Mouse (Mus musculus): ENCODE measurements at regions not wholly inside any gene's neighbourhood (a gene's known extent, or its start where the extent isn't known, plus 50 kb on each side); places are given as distances from the start of the nearest gene placed in this dataset.

- 68% methylated on average over 3 of the region's 3 CpGs for WGBS
- H3K36me3 ChIP-seq = no peaks in the 10 kb centered on the region
- no peak overlapping the region for H3K9ac ChIP-seq
- H3K27me3 ChIP-seq (replicated peaks) = no peaks in the 10 kb centered on the region
- H3K4me1 ChIP-seq (replicated peaks) = no peaks in the 10 kb centered on the region
- H3K9me3 ChIP-seq (replicated peaks) = 0 out of 2 replicates have a peak, but pooled peaks cover 3% of the 10 kb centered on the region
- no peak overlapping the region for H3K4me2 ChIP-seq
- no peak overlapping the region for H3K27ac ChIP-seq (ENCODE audit: poor library complexity, severe bottlenecking)
- no peak overlapping the region for H3K4me3 ChIP-seq
- no peak for ATAC-seq (ENCODE audit: insufficient number of reproducible peaks, low FRiP score)
Measured at GRCm38 (mm10) chr13:72282764-72283163, 319.2 kb upstream of the Irx1 start.

- Histone ChIP-seq H3K4me1 (replicated peaks) (no peaks in the 10 kb centered on the region), H3K9ac (no peak overlapping the region), H3K27ac (ENCODE audit: poor library complexity, severe bottlenecking) (no peak overlapping the region), H3K27me3 (replicated peaks) (no peaks in the 10 kb centered on the region), H3K4me3 (no peak overlapping the region), H3K4me2 (no peak overlapping the region), H3K9me3 (replicated peaks) (no peaks in the 10 kb centered on the region), H3K36me3 (no peaks in the 10 kb centered on the region)
- no peak for ATAC-seq (ENCODE audit: insufficient number of reproducible peaks, low FRiP score)
- WGBS = 29% methylated on average over 1 of the region's 1 CpGs
Measured at GRCm38 (mm10) chr13:72283701-72284100, 320.2 kb upstream of the Irx1 start.

GRCm38 (mm10) chr13:72286301-72286700 is 322.8 kb upstream of the Irx1 start:
- no peaks in the 10 kb centered on the region for H3K9me3 ChIP-seq (replicated peaks)
- H3K27me3 ChIP-seq (replicated peaks) = peaks cover 16% of the 10 kb centered on the region
- H3K4me1 ChIP-seq (replicated peaks) = no peaks in the 10 kb centered on the region
- no peaks in the 10 kb centered on the region for H3K36me3 ChIP-seq
- H3K27ac ChIP-seq (ENCODE audit: poor library complexity, severe bottlenecking) = no peak overlapping the region
- no peak overlapping the region for H3K9ac ChIP-seq
- ATAC-seq (ENCODE audit: insufficient number of reproducible peaks, low FRiP score) = no peak
- no peak overlapping the region for H3K4me3 ChIP-seq
- H3K4me2 ChIP-seq = no peak overlapping the region
- WGBS = 89% methylated on average over 4 of the region's 4 CpGs

- no peak overlapping the region for H3K9ac ChIP-seq
- 57% methylated on average over 13 of the region's 13 CpGs for WGBS
- no peaks in the 10 kb centered on the region for H3K9me3 ChIP-seq (replicated peaks)
- no peak overlapping the region for H3K4me3 ChIP-seq
- H3K4me1 ChIP-seq (replicated peaks) = 0 out of 2 replicates have a peak, but pooled peaks cover 4% of the 10 kb centered on the region
- peak overlapping the region; percentile 52 for H3K4me2 ChIP-seq
- ATAC-seq (ENCODE audit: insufficient number of reproducible peaks, low FRiP score) = no peak
- no peaks in the 10 kb centered on the region for H3K36me3 ChIP-seq
- H3K27me3 ChIP-seq (replicated peaks) = peaks cover 19% of the 10 kb centered on the region
- H3K27ac ChIP-seq (ENCODE audit: poor library complexity, severe bottlenecking) = no peak overlapping the region
Measured at GRCm38 (mm10) chr13:72288381-72289092, 325.0 kb upstream of the Irx1 start.

- 0 out of 2 replicates have a peak, but pooled peaks cover 4% of the 10 kb centered on the region for H3K4me1 ChIP-seq (replicated peaks)
- no peak for ATAC-seq (ENCODE audit: insufficient number of reproducible peaks, low FRiP score)
- WGBS = 11% methylated on average over 10 of the region's 10 CpGs
- H3K9me3 ChIP-seq (replicated peaks) = no peaks in the 10 kb centered on the region
- H3K4me2 ChIP-seq = peak overlapping the region; percentile 52
- no peak overlapping the region for H3K9ac ChIP-seq
- H3K27me3 ChIP-seq (replicated peaks) = peaks cover 19% of the 10 kb centered on the region
- H3K36me3 ChIP-seq = no peaks in the 10 kb centered on the region
- H3K4me3 ChIP-seq = no peak overlapping the region
- no peak overlapping the region for H3K27ac ChIP-seq (ENCODE audit: poor library complexity, severe bottlenecking)
Measured at GRCm38 (mm10) chr13:72289093-72289501, 325.6 kb upstream of the Irx1 start.

GRCm38 (mm10) chr13:72292361-72292760 is 328.8 kb upstream of the Irx1 start:
- H3K27me3 ChIP-seq (replicated peaks) = peaks cover 33% of the 10 kb centered on the region
- no peak overlapping the region for H3K9ac ChIP-seq
- H3K4me3 ChIP-seq = peak overlapping the region; percentile 5; the same call in 1 of the 2 replicates
- no peaks in the 10 kb centered on the region for H3K36me3 ChIP-seq
- no peaks in the 10 kb centered on the region for H3K9me3 ChIP-seq (replicated peaks)
- WGBS = 1% methylated on average over 14 of the region's 14 CpGs
- no peak for ATAC-seq (ENCODE audit: insufficient number of reproducible peaks, low FRiP score)
- no peak overlapping the region for H3K27ac ChIP-seq (ENCODE audit: poor library complexity, severe bottlenecking)
- H3K4me2 ChIP-seq = peak overlapping the region; percentile 63
- 0 out of 2 replicates have a peak, but pooled peaks cover 4% of the 10 kb centered on the region for H3K4me1 ChIP-seq (replicated peaks)

- peaks cover 34% of the 10 kb centered on the region for H3K27me3 ChIP-seq (replicated peaks)
- 66% methylated on average over 10 of the region's 10 CpGs for WGBS
- no peaks in the 10 kb centered on the region for H3K36me3 ChIP-seq
- H3K9ac ChIP-seq = no peak overlapping the region
- ATAC-seq (ENCODE audit: insufficient number of reproducible peaks, low FRiP score) = no peak
- no peak overlapping the region for H3K27ac ChIP-seq (ENCODE audit: poor library complexity, severe bottlenecking)
- H3K4me1 ChIP-seq (replicated peaks) = 0 out of 2 replicates have a peak, but pooled peaks cover 4% of the 10 kb centered on the region
- no peak overlapping the region for H3K4me3 ChIP-seq
- H3K9me3 ChIP-seq (replicated peaks) = no peaks in the 10 kb centered on the region
- no peak overlapping the region for H3K4me2 ChIP-seq
Measured at GRCm38 (mm10) chr13:72293059-72293694, 329.7 kb upstream of the Irx1 start.

GRCm38 (mm10) chr13:72298264-72298870 is 330.3 kb upstream of the Irx2 start:
- Histone ChIP-seq H3K4me1 (replicated peaks) (peaks cover 3% of the 10 kb centered on the region; the same call in 1 of the 2 replicates), H3K27ac (ENCODE audit: poor library complexity, severe bottlenecking) (no peak overlapping the region), H3K9me3 (replicated peaks) (no peaks in the 10 kb centered on the region), H3K4me2 (no peak overlapping the region), H3K9ac (no peak overlapping the region), H3K4me3 (no peak overlapping the region), H3K27me3 (replicated peaks) (peaks cover 18% of the 10 kb centered on the region; the same call in 1 of the 2 replicates), H3K36me3 (no peaks in the 10 kb centered on the region)
- WGBS = 38% methylated on average over 13 of the region's 13 CpGs
- no peak for ATAC-seq (ENCODE audit: insufficient number of reproducible peaks, low FRiP score)

GRCm38 (mm10) chr13:72299660-72300059 is 329.0 kb upstream of the Irx2 start:
- WGBS = 40% methylated on average over 3 of the region's 3 CpGs
- Histone ChIP-seq H3K9me3 (replicated peaks) (no peaks in the 10 kb centered on the region), H3K4me3 (no peak overlapping the region), H3K36me3 (no peaks in the 10 kb centered on the region), H3K4me2 (no peak overlapping the region), H3K27ac (ENCODE audit: poor library complexity, severe bottlenecking) (no peak overlapping the region), H3K9ac (no peak overlapping the region), H3K27me3 (replicated peaks) (peaks cover 18% of the 10 kb centered on the region; the same call in 1 of the 2 replicates), H3K4me1 (replicated peaks) (peaks cover 3% of the 10 kb centered on the region; the same call in 1 of the 2 replicates)
- no peak for ATAC-seq (ENCODE audit: insufficient number of reproducible peaks, low FRiP score)

- 58% methylated on average over 7 of the region's 7 CpGs for WGBS
- Histone ChIP-seq H3K9me3 (replicated peaks) (no peaks in the 10 kb centered on the region), H3K4me2 (no peak overlapping the region), H3K9ac (no peak overlapping the region), H3K27ac (ENCODE audit: poor library complexity, severe bottlenecking) (no peak overlapping the region), H3K36me3 (no peaks in the 10 kb centered on the region), H3K4me1 (replicated peaks) (peaks cover 3% of the 10 kb centered on the region; the same call in 1 of the 2 replicates), H3K27me3 (replicated peaks) (peaks cover 8% of the 10 kb centered on the region; the same call in 1 of the 2 replicates), H3K4me3 (no peak overlapping the region)
- ATAC-seq (ENCODE audit: insufficient number of reproducible peaks, low FRiP score) = no peak
Measured at GRCm38 (mm10) chr13:72301114-72301513, 327.5 kb upstream of the Irx2 start.

- H3K4me1 ChIP-seq (replicated peaks) = peaks cover 3% of the 10 kb centered on the region; the same call in 1 of the 2 replicates
- no peaks in the 10 kb centered on the region for H3K9me3 ChIP-seq (replicated peaks)
- H3K4me2 ChIP-seq = peak overlapping the region; percentile 17; the same call in 1 of the 2 replicates
- WGBS = 66% methylated on average over 15 of the region's 15 CpGs
- no peaks in the 10 kb centered on the region for H3K36me3 ChIP-seq
- H3K27me3 ChIP-seq (replicated peaks) = peaks cover 8% of the 10 kb centered on the region; the same call in 1 of the 2 replicates
- ATAC-seq (ENCODE audit: insufficient number of reproducible peaks, low FRiP score) = no peak
- no peak overlapping the region for H3K9ac ChIP-seq
- H3K4me3 ChIP-seq = no peak overlapping the region
- H3K27ac ChIP-seq (ENCODE audit: poor library complexity, severe bottlenecking) = no peak overlapping the region
Measured at GRCm38 (mm10) chr13:72301841-72302240, 326.8 kb upstream of the Irx2 start.
